Mouse (Mus musculus): Measurements from ENCODE around the gene Ngb.

Ngb gene

GRCm38 (mm10) chr12:87102165-87102631 lies at the start of gene Ngb:
Ngb (minus strand) TSS chr12:87102539.
- DNase-seq (ENCODE audit: low read depth, low spot score): no peak

- DNase-seq (ENCODE audit: low read depth, low spot score): no peak
These were observed 47.1 kb upstream of the Ngb start for GRCm38 (mm10) chr12:87149471-87149870.

DNA sequence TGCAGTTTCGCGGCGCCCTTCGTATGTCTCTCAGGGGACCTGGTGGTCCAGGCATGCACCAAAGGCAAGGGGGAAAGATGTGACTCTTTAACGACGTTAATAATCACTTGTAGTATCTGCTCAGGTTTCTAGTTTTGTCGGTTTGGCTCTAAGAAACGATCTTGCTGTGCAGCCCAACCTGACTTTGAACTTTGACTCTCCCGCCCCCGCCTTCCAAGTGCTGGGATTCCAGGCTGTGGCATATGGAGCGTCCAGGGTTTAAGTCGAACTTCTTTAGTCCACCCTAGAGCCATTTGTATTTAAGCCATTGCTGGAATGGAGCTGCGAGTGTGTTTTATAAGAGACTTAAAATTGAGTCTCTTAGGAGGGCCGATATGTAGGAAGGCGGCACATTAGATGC lies 45.8 kb upstream of the Ngb start:
- DNase-seq (ENCODE audit: low read depth, low spot score): no peak

GRCm38 (mm10) chr12:87147395-87148089 lies 45.2 kb upstream of the Ngb start, which contains the start of gene Pomt2:
Pomt2 (minus strand) TSS chr12:87147968.
- peak; percentile 93 for DNase-seq (ENCODE audit: low read depth, low spot score)

- peak; percentile 74 for DNase-seq (ENCODE audit: low read depth, low spot score)
These were observed 44.6 kb upstream of the Ngb start, which contains the start of gene Gstz1 for GRCm38 (mm10) chr12:87146966-87147365. Gstz1 (plus strand) TSS chr12:87147165.

DNA sequence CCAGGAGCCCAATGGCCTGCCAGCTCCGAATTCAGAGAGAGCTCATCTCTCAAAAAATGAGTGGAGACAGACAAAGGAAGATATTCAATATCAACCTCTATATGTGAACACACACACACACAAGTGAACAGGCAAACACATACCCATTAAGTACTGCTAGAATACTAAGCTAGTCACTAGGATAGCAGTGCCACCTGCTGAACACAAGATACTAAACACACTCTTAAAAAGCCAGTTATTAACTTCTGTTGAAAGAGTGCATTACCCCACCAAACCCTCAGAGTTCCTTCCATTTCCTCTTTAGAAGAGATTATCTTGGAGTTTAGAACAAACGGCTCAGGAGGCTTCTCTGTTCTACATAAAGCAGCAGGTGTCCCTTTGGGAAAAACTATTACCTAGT lies 39.8 kb upstream of the Ngb start:
- DNase-seq (ENCODE audit: low read depth, low spot score): no peak

- DNase-seq (ENCODE audit: low read depth, low spot score): no peak
These were observed 36.4 kb upstream of the Ngb start for GRCm38 (mm10) chr12:87138768-87139167.

DNA sequence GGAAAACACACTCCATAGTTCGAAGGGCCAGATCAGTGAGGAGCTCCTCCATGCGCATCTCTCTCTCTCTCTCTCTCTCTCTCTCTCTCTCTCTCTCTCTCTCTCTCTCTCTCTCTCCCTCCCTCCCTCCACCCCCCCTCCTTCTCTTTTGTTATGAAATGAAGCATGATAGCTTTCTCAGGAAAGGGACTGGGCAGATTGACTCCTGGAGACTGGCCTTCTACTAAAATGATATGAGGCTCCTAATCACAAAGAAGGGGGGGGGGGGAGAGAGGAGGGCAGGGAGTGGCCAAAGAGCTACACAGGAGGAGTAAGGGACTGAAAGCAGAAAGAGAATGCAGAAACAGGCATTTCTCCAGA lies 36.0 kb upstream of the Ngb start:
- no peak for DNase-seq (ENCODE audit: low read depth, low spot score)

- DNase-seq (ENCODE audit: low read depth, low spot score): no peak
These were observed 35.4 kb upstream of the Ngb start for GRCm38 (mm10) chr12:87137439-87138341.

DNA sequence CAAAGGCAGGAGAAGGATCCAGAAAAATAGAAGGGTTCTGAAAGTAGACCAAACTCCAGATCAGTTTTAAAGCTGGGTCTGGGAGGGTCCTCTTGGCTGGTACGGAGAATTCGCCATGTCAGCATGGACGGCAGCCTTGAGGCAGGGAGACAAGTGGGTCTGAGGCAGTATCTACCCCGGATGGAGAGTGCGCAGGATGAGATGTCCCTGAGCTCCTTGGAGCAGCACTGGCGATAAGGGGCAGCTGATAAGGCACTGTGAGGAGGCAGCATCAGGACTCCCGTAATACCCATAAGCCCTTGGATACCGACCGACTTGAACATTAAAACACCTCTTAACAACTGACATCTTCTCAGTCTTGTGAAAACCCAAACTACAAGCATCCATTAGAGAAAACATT lies 30.4 kb upstream of the Ngb start:
- no peak for DNase-seq (ENCODE audit: low read depth, low spot score)

DNA sequence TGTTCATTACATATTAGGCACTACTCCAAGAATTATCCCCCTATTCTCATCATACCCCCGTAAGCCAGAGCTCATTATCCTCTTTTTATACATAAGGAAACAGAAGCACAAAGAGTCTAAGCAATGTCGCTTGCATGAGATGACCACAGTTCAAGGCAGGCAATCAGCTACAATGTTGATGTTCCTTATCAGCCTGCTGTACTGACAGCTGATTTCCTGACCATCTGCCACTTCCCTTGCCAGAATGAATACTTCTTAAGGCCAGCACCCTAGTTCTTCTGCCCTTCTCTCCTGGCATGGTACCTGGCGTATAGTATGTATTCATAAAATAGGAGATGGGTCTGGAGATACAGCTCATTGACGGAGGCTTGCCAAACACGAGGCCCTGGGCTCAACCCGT lies 29.9 kb upstream of the Ngb start:
- DNase-seq (ENCODE audit: low read depth, low spot score): no peak

- no peak for DNase-seq (ENCODE audit: low read depth, low spot score)
These were observed 29.3 kb upstream of the Ngb start for GRCm38 (mm10) chr12:87131619-87132018.

DNA sequence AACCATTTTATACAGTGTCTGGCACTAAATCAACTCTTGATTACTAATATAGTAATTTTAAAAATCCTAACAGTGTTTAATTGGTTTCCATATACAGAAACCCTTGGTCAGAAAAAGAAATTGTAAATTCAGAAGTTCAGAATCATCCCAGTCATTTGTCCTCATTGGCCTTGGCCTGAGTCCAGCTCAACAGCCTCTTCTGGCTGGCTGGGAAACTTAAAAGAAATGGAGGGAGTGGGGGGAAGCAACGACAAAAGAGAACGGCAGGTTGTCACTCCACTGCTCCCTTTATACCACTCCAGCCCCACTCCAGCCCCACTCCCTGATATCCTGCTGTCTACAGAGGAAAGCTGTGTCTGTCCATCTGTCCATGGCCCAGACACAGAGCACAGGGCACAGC lies 28.8 kb upstream of the Ngb start:
- DNase-seq (ENCODE audit: low read depth, low spot score): no peak

- no peak for DNase-seq (ENCODE audit: low read depth, low spot score)
These were observed 27.9 kb upstream of the Ngb start for GRCm38 (mm10) chr12:87130224-87130623.

GRCm38 (mm10) chr12:87127256-87127655 lies 24.9 kb upstream of the Ngb start:
- no peak for DNase-seq (ENCODE audit: low read depth, low spot score)

DNA sequence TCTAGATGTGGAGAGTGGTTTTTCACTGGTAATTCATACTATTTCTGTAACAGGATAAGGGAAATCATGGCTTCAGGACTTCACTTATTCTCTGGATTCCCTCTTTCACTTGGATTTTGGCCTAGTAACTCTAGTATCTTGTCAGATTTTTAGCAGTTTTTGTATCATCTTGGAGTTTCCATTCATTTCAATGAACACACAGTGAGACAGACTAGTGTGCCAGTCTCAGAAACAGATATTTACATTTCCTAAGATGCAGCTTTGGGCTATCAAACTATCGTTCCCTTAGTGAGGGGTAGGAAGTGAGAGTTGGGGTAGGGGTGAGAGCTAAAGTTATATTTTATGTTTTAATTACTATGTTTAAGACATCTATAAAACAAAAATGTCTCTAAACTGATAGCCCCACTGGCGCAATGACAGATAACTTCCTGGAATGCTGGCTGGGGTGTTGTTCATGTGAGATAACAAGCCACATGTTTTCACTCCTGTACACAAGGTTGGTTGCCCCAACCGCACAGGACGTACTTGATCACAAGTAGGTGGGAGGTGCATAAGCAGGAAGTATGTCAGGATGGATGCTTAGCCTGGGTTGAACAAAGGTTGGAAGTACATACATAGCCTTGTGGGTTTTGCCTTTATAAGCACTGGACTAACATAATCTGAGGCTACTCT lies 19.7 kb upstream of the Ngb start:
- no peak for DNase-seq (ENCODE audit: low read depth, low spot score)

- DNase-seq (ENCODE audit: low read depth, low spot score): no peak
These were observed 5.1 kb upstream of the Ngb start for GRCm38 (mm10) chr12:87107357-87107977.

DNA sequence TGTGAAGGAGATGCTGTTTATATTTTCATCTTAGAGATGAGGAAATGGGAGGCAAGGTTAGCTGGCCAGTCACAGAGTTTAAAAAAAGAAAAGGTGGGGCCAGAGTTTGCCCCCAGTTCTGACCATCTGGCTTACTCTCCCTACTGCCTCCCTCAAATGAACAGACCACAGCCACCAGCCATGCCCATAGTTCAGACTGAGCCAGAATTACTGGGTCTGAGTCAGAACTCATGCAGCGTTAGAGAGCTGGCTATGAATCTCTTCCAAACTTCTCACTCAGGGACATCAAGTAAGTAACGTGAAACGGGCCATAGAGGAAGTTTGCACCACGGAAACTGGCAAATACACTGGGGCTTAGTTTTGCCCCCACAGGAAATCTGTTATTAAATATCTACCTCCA lies 2.5 kb upstream of the Ngb start:
- no peak for DNase-seq (ENCODE audit: low read depth, low spot score)

- no peak for DNase-seq (ENCODE audit: low read depth, low spot score)
These were observed 1.1 kb upstream of the Ngb start for GRCm38 (mm10) chr12:87103471-87103870.

- no peak for DNase-seq (ENCODE audit: low read depth, low spot score)
These were observed 2.0 kb downstream of the Ngb start for GRCm38 (mm10) chr12:87100331-87100730.

DNA sequence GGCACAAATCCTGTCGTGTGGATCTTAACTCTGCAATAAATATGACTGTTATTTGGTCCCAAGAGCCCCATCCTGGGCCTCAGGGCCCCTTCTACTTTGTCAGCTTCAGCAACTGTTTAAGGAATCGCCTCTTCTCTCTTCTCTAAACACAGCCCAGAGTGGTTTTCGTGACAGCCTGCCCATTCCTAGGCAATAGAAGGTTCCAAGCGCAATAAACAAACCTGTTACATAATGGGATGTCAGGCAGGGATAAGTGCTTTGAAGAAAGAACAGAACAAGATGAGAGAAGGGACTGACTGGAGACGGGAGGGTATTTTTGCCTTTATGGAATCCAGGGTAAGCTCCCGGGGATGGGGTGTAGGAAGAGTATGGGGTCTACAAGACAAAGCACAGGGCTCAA lies 8.7 kb downstream of the Ngb start:
- no peak for DNase-seq (ENCODE audit: low read depth, low spot score)

DNA sequence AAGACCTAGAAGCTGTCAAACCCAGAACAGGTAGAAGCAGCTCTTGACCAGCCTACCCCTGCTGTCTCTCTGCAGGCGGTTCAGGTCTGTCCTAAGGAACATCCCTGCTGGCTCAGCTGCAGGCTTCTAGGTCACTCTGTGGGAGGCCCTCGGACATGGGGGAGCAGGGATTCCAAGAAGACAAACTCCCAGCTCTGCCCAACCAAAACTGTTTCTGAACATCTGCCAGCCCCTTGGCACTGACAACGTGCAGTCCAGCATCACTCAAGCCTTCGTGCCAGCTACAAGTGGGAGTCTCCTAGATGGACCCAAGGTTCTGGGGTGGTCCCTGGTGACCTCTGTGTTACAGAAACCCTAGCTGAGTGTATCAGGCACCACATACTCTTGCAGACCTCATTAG lies 9.1 kb downstream of the Ngb start:
- DNase-seq (ENCODE audit: low read depth, low spot score): no peak
